Mouse (Mus musculus): ENCODE measurements around the gene Rwdd4a. TPM values are rescaled to one million over a fixed set of nuclear protein-coding genes. Genes with fewer than 3 reads are reported as not detected.

The Rwdd4a gene
- polyA plus RNA-seq, 1 experiment from 2014 or later: 34.1 TPM

GRCm38 (mm10) chr8:47538323-47538722, 4.9 kb downstream of the Rwdd4a start:
- ATAC-seq (ENCODE audit: insufficient number of reproducible peaks, low FRiP score): no peak
- Histone ChIP-seq H3K4me1 (replicated peaks) (peaks cover 11% of the 10 kb centered on the region), H3K4me3 (no peak overlapping the region), H3K36me3 (peaks cover 41% of the 10 kb centered on the region), H3K9me3 (replicated peaks) (no peaks in the 10 kb centered on the region), H3K27ac (ENCODE audit: poor library complexity, severe bottlenecking) (no peak overlapping the region), H3K27me3 (replicated peaks) (no peaks in the 10 kb centered on the region), H3K9ac (no peak overlapping the region), H3K4me2 (no peak overlapping the region)
- 88% methylated on average over 4 of the region's 4 CpGs for WGBS

- Histone ChIP-seq H3K27ac (ENCODE audit: poor library complexity, severe bottlenecking) (no peak overlapping the region), H3K9ac (no peak overlapping the region), H3K4me2 (no peak overlapping the region), H3K9me3 (replicated peaks) (peaks cover 6% of the 10 kb centered on the region), H3K27me3 (replicated peaks) (no peaks in the 10 kb centered on the region), H3K4me1 (replicated peaks) (peaks cover 5% of the 10 kb centered on the region), H3K36me3 (peaks cover 76% of the 10 kb centered on the region), H3K4me3 (no peak overlapping the region)
- WGBS: 95% methylated on average over 16 of the region's 16 CpGs
- ATAC-seq (ENCODE audit: insufficient number of reproducible peaks, low FRiP score): no peak
Observed at GRCm38 (mm10) chr8:47542746-47543145, 9.3 kb downstream of the Rwdd4a start.

GRCm38 (mm10) chr8:47544094-47544493, 10.6 kb downstream of the Rwdd4a start:
- no peak overlapping the region for H3K9ac ChIP-seq
- H3K4me1 ChIP-seq (replicated peaks): peaks cover 5% of the 10 kb centered on the region
- ATAC-seq (ENCODE audit: insufficient number of reproducible peaks, low FRiP score): no peak
- no peaks in the 10 kb centered on the region for H3K27me3 ChIP-seq (replicated peaks)
- no peak overlapping the region for H3K4me3 ChIP-seq
- peaks cover 12% of the 10 kb centered on the region for H3K9me3 ChIP-seq (replicated peaks)
- H3K36me3 ChIP-seq: peaks cover 79% of the 10 kb centered on the region
- 87% methylated on average over 5 of the region's 5 CpGs for WGBS
- H3K4me2 ChIP-seq: no peak overlapping the region
- no peak overlapping the region for H3K27ac ChIP-seq (ENCODE audit: poor library complexity, severe bottlenecking)

GRCm38 (mm10) chr8:47547102-47547501, 13.6 kb downstream of the Rwdd4a start:
- no peak overlapping the region for H3K4me2 ChIP-seq
- H3K27ac ChIP-seq (ENCODE audit: poor library complexity, severe bottlenecking): no peak overlapping the region
- peaks cover 12% of the 10 kb centered on the region for H3K9me3 ChIP-seq (replicated peaks)
- no peak for ATAC-seq (ENCODE audit: insufficient number of reproducible peaks, low FRiP score)
- no peak overlapping the region for H3K4me3 ChIP-seq
- 95% methylated on average over 10 of the region's 10 CpGs for WGBS
- no peak overlapping the region for H3K9ac ChIP-seq
- peaks cover 87% of the 10 kb centered on the region for H3K36me3 ChIP-seq
- H3K27me3 ChIP-seq (replicated peaks): no peaks in the 10 kb centered on the region
- H3K4me1 ChIP-seq (replicated peaks): no peaks in the 10 kb centered on the region

GRCm38 (mm10) chr8:47553613-47554012, 20.1 kb downstream of the Rwdd4a start:
- Histone ChIP-seq H3K4me3 (no peak overlapping the region), H3K4me1 (replicated peaks) (peaks cover 4% of the 10 kb centered on the region; the same call in 1 of the 2 replicates), H3K9me3 (replicated peaks) (no peaks in the 10 kb centered on the region), H3K4me2 (no peak overlapping the region), H3K27ac (ENCODE audit: poor library complexity, severe bottlenecking) (no peak overlapping the region), H3K36me3 (peaks cover 41% of the 10 kb centered on the region), H3K9ac (no peak overlapping the region), H3K27me3 (replicated peaks) (no peaks in the 10 kb centered on the region)
- no peak for ATAC-seq (ENCODE audit: insufficient number of reproducible peaks, low FRiP score)
- WGBS: 82% methylated on average over 6 of the region's 6 CpGs

GRCm38 (mm10) chr8:47556446-47556845, 23.0 kb downstream of the Rwdd4a start:
- Histone ChIP-seq H3K9me3 (replicated peaks) (no peaks in the 10 kb centered on the region), H3K9ac (no peak overlapping the region), H3K36me3 (peaks cover 15% of the 10 kb centered on the region), H3K4me3 (no peak overlapping the region), H3K4me2 (no peak overlapping the region), H3K27me3 (replicated peaks) (no peaks in the 10 kb centered on the region), H3K4me1 (replicated peaks) (peaks cover 4% of the 10 kb centered on the region; the same call in 1 of the 2 replicates), H3K27ac (ENCODE audit: poor library complexity, severe bottlenecking) (no peak overlapping the region)
- 68% methylated on average over 7 of the region's 7 CpGs for WGBS
- ATAC-seq (ENCODE audit: insufficient number of reproducible peaks, low FRiP score): no peak

- ATAC-seq (ENCODE audit: insufficient number of reproducible peaks, low FRiP score): no peak; the same call in 1 of the 2 replicates
- Histone ChIP-seq H3K9ac (no peak overlapping the region), H3K27ac (ENCODE audit: poor library complexity, severe bottlenecking) (no peak overlapping the region), H3K4me1 (replicated peaks) (peaks cover 4% of the 10 kb centered on the region; the same call in 1 of the 2 replicates), H3K4me2 (no peak overlapping the region), H3K4me3 (no peak overlapping the region), H3K27me3 (replicated peaks) (no peaks in the 10 kb centered on the region), H3K9me3 (replicated peaks) (no peaks in the 10 kb centered on the region), H3K36me3 (peaks cover 9% of the 10 kb centered on the region)
- WGBS: 16% methylated on average over 7 of the region's 7 CpGs
Observed at GRCm38 (mm10) chr8:47558274-47558673, 24.8 kb downstream of the Rwdd4a start.

GRCm38 (mm10) chr8:47560801-47561200, 27.3 kb downstream of the Rwdd4a start:
- WGBS: 85% methylated on average over 7 of the region's 7 CpGs
- Histone ChIP-seq H3K27me3 (replicated peaks) (no peaks in the 10 kb centered on the region), H3K4me3 (no peak overlapping the region), H3K27ac (ENCODE audit: poor library complexity, severe bottlenecking) (no peak overlapping the region), H3K9me3 (replicated peaks) (0 out of 2 replicates have a peak, but pooled peaks cover under 1% of the 10 kb centered on the region), H3K4me2 (no peak overlapping the region), H3K9ac (no peak overlapping the region), H3K4me1 (replicated peaks) (peaks cover 4% of the 10 kb centered on the region; the same call in 1 of the 2 replicates), H3K36me3 (no peaks in the 10 kb centered on the region)
- ATAC-seq (ENCODE audit: insufficient number of reproducible peaks, low FRiP score): no peak

- Histone ChIP-seq H3K36me3 (no peaks in the 10 kb centered on the region), H3K4me3 (no peak overlapping the region), H3K9me3 (replicated peaks) (0 out of 2 replicates have a peak, but pooled peaks cover 2% of the 10 kb centered on the region), H3K4me2 (no peak overlapping the region), H3K27ac (ENCODE audit: poor library complexity, severe bottlenecking) (no peak overlapping the region), H3K4me1 (replicated peaks) (no peaks in the 10 kb centered on the region), H3K27me3 (replicated peaks) (no peaks in the 10 kb centered on the region), H3K9ac (no peak overlapping the region)
- 90% methylated on average over 6 of the region's 6 CpGs for WGBS
- no peak for ATAC-seq (ENCODE audit: insufficient number of reproducible peaks, low FRiP score)
Observed at GRCm38 (mm10) chr8:47566551-47566950, 33.1 kb downstream of the Rwdd4a start.

- H3K36me3 ChIP-seq: no peaks in the 10 kb centered on the region
- WGBS: 61% methylated on average over 5 of the region's 5 CpGs
- no peak overlapping the region for H3K4me3 ChIP-seq
- H3K9ac ChIP-seq: no peak overlapping the region
- 0 out of 2 replicates have a peak, but pooled peaks cover 2% of the 10 kb centered on the region for H3K9me3 ChIP-seq (replicated peaks)
- no peak for ATAC-seq (ENCODE audit: insufficient number of reproducible peaks, low FRiP score)
- no peak overlapping the region for H3K4me2 ChIP-seq
- no peak overlapping the region for H3K27ac ChIP-seq (ENCODE audit: poor library complexity, severe bottlenecking)
- H3K4me1 ChIP-seq (replicated peaks): no peaks in the 10 kb centered on the region
- H3K27me3 ChIP-seq (replicated peaks): no peaks in the 10 kb centered on the region
Observed at GRCm38 (mm10) chr8:47568098-47568497, 34.6 kb downstream of the Rwdd4a start.

- WGBS: 85% methylated on average over 6 of the region's 6 CpGs
- H3K4me1 ChIP-seq (replicated peaks): no peaks in the 10 kb centered on the region
- 0 out of 2 replicates have a peak, but pooled peaks cover 3% of the 10 kb centered on the region for H3K9me3 ChIP-seq (replicated peaks)
- no peaks in the 10 kb centered on the region for H3K36me3 ChIP-seq
- ATAC-seq (ENCODE audit: insufficient number of reproducible peaks, low FRiP score): no peak
- no peak overlapping the region for H3K9ac ChIP-seq
- H3K27ac ChIP-seq (ENCODE audit: poor library complexity, severe bottlenecking): no peak overlapping the region
- no peak overlapping the region for H3K4me3 ChIP-seq
- no peaks in the 10 kb centered on the region for H3K27me3 ChIP-seq (replicated peaks)
- H3K4me2 ChIP-seq: no peak overlapping the region
Observed at GRCm38 (mm10) chr8:47570161-47570560, 36.7 kb downstream of the Rwdd4a start.

GRCm38 (mm10) chr8:47573482-47573881, 40.0 kb downstream of the Rwdd4a start:
- H3K9ac ChIP-seq: no peak overlapping the region
- H3K27me3 ChIP-seq (replicated peaks): no peaks in the 10 kb centered on the region
- H3K27ac ChIP-seq (ENCODE audit: poor library complexity, severe bottlenecking): no peak overlapping the region
- 88% methylated on average over 7 of the region's 7 CpGs for WGBS
- no peak overlapping the region for H3K4me2 ChIP-seq
- H3K4me1 ChIP-seq (replicated peaks): no peaks in the 10 kb centered on the region
- peaks cover 8% of the 10 kb centered on the region; the same call in 1 of the 2 replicates for H3K9me3 ChIP-seq (replicated peaks)
- no peak for ATAC-seq (ENCODE audit: insufficient number of reproducible peaks, low FRiP score)
- no peak overlapping the region for H3K4me3 ChIP-seq
- H3K36me3 ChIP-seq: no peaks in the 10 kb centered on the region

All from heart, embryonic 12.5 days (tissue).